Mouse (Mus musculus) stomach, embryonic 14.5 days (tissue): ENCODE results near the gene Tnfsf14. TPM values are rescaled to one million over a fixed set of nuclear protein-coding genes. Genes with fewer than 3 reads are reported as not detected.

Experiments
- microRNA-seq: library from miRNA; unstranded; fragments of <30 nt; microRNA quantifications from one replicate; pipeline ENCODE4, GENCODE M21; 2016
- polyA plus RNA-seq: library from polyadenylated mRNA; unstranded; fragments of >200 nt; fragmentation: Nextera tagmentation; extraction: Ambion mirVana; gene quantifications from 2 replicates; pipeline ENCODE4 v1.2.1, GENCODE M21; 2014

Tnfsf14 gene
- polyA plus RNA-seq, 1 experiment from 2014 or later = not detected

Small RNAs within 50 kb of the gene (microRNA-seq; reads per million reads assigned to microRNA genes)
- gene Mir6978 = not detected

Other genes starting within 250 kb of the Tnfsf14 start
- gene Acer1, start 212.1 kb downstream of the Tnfsf14 start, polyA plus RNA-seq = not detected in 2 replicates
- gene Clpp, start 203.9 kb downstream of the Tnfsf14 start, polyA plus RNA-seq = 146 and 164 TPM in 2 replicates
- gene Alkbh7, start 196.8 kb downstream of the Tnfsf14 start, polyA plus RNA-seq = 41.8 and 43.7 TPM in 2 replicates
- 0.83 and 1.0 TPM in 2 replicates for gene Pspn, start 194.2 kb downstream of the Tnfsf14 start, polyA plus RNA-seq
- 56.3 and 59.8 TPM in 2 replicates for gene Gtf2f1, start 182.9 kb downstream of the Tnfsf14 start, polyA plus RNA-seq
- 0.64 and 0.77 TPM in 2 replicates for gene Gm17949, start 182.7 kb downstream of the Tnfsf14 start, polyA plus RNA-seq
- gene Khsrp, start 162.7 kb downstream of the Tnfsf14 start, polyA plus RNA-seq = 45.8 and 46.4 TPM in 2 replicates
- 0.28 TPM in 1 of 2 replicates, not detected in the other for gene Slc25a41, start 152.5 kb downstream of the Tnfsf14 start, polyA plus RNA-seq
- 43.8 and 44.2 TPM in 2 replicates for gene Crb3, start 135.1 kb downstream of the Tnfsf14 start, polyA plus RNA-seq
- gene Slc25a23, start 134.3 kb downstream of the Tnfsf14 start, polyA plus RNA-seq = 11.5 and 12.7 TPM in 2 replicates
- 5.0 and 5.3 TPM in 2 replicates for gene Dennd1c, start 115.7 kb downstream of the Tnfsf14 start, polyA plus RNA-seq
- 33.9 and 34.9 TPM in 2 replicates for gene Tubb4a, start 106.4 kb downstream of the Tnfsf14 start, polyA plus RNA-seq
- gene Tnfsf9, start 88.9 kb downstream of the Tnfsf14 start, polyA plus RNA-seq = 11.0 and 11.7 TPM in 2 replicates
- gene Cd70, start 44.4 kb downstream of the Tnfsf14 start, polyA plus RNA-seq = not detected in 2 replicates
- 0.48 and 1.4 TPM in 2 replicates for gene C3, start 34.0 kb upstream of the Tnfsf14 start, polyA plus RNA-seq
- gene Gpr108, start 54.3 kb upstream of the Tnfsf14 start, polyA plus RNA-seq = 38.6 and 40.6 TPM in 2 replicates
- 33.4 and 35.4 TPM in 2 replicates for gene Trip10, start 55.3 kb upstream of the Tnfsf14 start, polyA plus RNA-seq
- gene Vav1, start 84.9 kb upstream of the Tnfsf14 start, polyA plus RNA-seq = 1.8 and 2.7 TPM in 2 replicates
- gene Adgre1, start 164.5 kb upstream of the Tnfsf14 start, polyA plus RNA-seq = 6.5 and 6.6 TPM in 2 replicates